Mouse (Mus musculus): Measurements from ENCODE around the gene Cyp24a1. TPM values are rescaled to one million over a fixed set of nuclear protein-coding genes. Genes with fewer than 3 reads are reported as not detected.

Cyp24a1 gene
- total and polyA plus RNA-seq, 3 experiments = 0.01 TPM; not detected in 2

GRCm38 (mm10) chr2:170507734-170508133 is 10.8 kb upstream of the Cyp24a1 start:
- peaks cover 6 to 15% of the 10 kb centered on the region in 2 experiments for H3K4me1 ChIP-seq (ENCODE audit: control insufficient read depth in 1 of 2, insufficient read depth in 2 of 2, low read length in 2 of 2)
- no peak overlapping the region for H3K27ac ChIP-seq (ENCODE audit: control insufficient read depth, low read depth, low read length)
- no peaks in the 10 kb centered on the region for H3K9me3 ChIP-seq (replicated peaks; ENCODE audit: insufficient read depth, low read length)
- H3K4me3 ChIP-seq (ENCODE audit: control insufficient read depth in 1 of 2, insufficient read depth in 1 of 2, low read depth in 2 of 2, low read length in 2 of 2) = no peak overlapping the region
- peaks cover 0 to 11% of the 10 kb centered on the region in 2 experiments; a peak in 2 of 4 replicates for H3K36me3 ChIP-seq (ENCODE audit: control insufficient read depth in 1 of 2, insufficient read depth in 2 of 2, low read length in 2 of 2)
- TF ChIP-seq RAD21 (IDR thresholded peaks at IDR 0.05; ENCODE audit: low read depth, low read length) (peak; percentile 95), ZC3H11A (IDR thresholded peaks at IDR 0.05; ENCODE audit: low read depth, low read length) (peak; percentile 86), MEF2A (IDR thresholded peaks at IDR 0.05; ENCODE audit: extremely low read depth, insufficient replicate concordance, low read depth, low read length, poor library complexity, severe bottlenecking) (no peak), UBTF (IDR thresholded peaks at IDR 0.05; ENCODE audit: borderline replicate concordance, insufficient read depth, low read depth, low read length) (no peak), SMC3 (IDR thresholded peaks at IDR 0.05; ENCODE audit: low read depth, low read length) (peak; percentile 93), CTCF (IDR thresholded peaks at IDR 0.05 in 2 of 3, conservative IDR thresholded peaks at IDR 0.05 in 1 of 3; ENCODE audit: control insufficient read depth in 1 of 3, insufficient read depth in 1 of 3, low read depth in 2 of 3, low read length in 3 of 3, poor library complexity in 1 of 3, severe bottlenecking in 1 of 3) (peak; percentile 70 to 95 (median 76)), SIN3A (IDR thresholded peaks at IDR 0.05; ENCODE audit: low read length) (peak; percentile 29; the same call in 1 of the 2 replicates)
- peak overlapping the region; percentile 8; the same call in 1 of the 2 replicates for H3K9ac ChIP-seq (ENCODE audit: control insufficient read depth, low read depth, low read length, poor library complexity, severe bottlenecking)
- DNase-seq (ENCODE audit: low read depth, low spot score) = peak; percentile 89
- no peaks in the 10 kb centered on the region for H3K27me3 ChIP-seq (ENCODE audit: control insufficient read depth in 1 of 2, insufficient read depth in 2 of 2, low read length in 2 of 2)
- H3K79me2 ChIP-seq (ENCODE audit: control insufficient read depth, insufficient read depth, low read length, poor library complexity) = peaks cover 16% of the 10 kb centered on the region

- DNase-seq (ENCODE audit: low read depth, low spot score) = peak; percentile 65
- H3K9me3 ChIP-seq (replicated peaks; ENCODE audit: insufficient read depth, low read length) = no peaks in the 10 kb centered on the region
- peak overlapping the region; percentile 65 for H3K9ac ChIP-seq (ENCODE audit: control insufficient read depth, low read depth, low read length, poor library complexity, severe bottlenecking)
- H3K36me3 ChIP-seq (ENCODE audit: control insufficient read depth in 1 of 2, insufficient read depth in 2 of 2, low read length in 2 of 2) = peaks cover 0 to 7% of the 10 kb centered on the region in 2 experiments; a peak in 2 of 4 replicates
- H3K4me3 ChIP-seq (ENCODE audit: control insufficient read depth in 1 of 2, insufficient read depth in 1 of 2, low read depth in 2 of 2, low read length in 2 of 2) = peak overlapping the region; percentile 49 to 51
- TF ChIP-seq CTCF (IDR thresholded peaks at IDR 0.05 in 2 of 3, conservative IDR thresholded peaks at IDR 0.05 in 1 of 3; ENCODE audit: control insufficient read depth in 1 of 3, insufficient read depth in 1 of 3, low read depth in 2 of 3, low read length in 3 of 3, poor library complexity in 1 of 3, severe bottlenecking in 1 of 3) (no peak), TBP (IDR thresholded peaks at IDR 0.05; ENCODE audit: low read depth, low read length) (0 out of 2 replicates have a peak, but pooled peaks have one; percentile 26), POLR2A (IDR thresholded peaks at IDR 0.05; ENCODE audit: control insufficient read depth in 1 of 2, insufficient read depth in 1 of 2, low read depth in 1 of 2, low read length in 2 of 2, poor library complexity in 1 of 2) (0 out of 4 replicates have a peak, but pooled peaks of 1 of the 2 experiments have one; percentile 17), UBTF (IDR thresholded peaks at IDR 0.05; ENCODE audit: borderline replicate concordance, insufficient read depth, low read depth, low read length) (no peak)
- peaks cover 3 to 12% of the 10 kb centered on the region in 2 experiments for H3K4me1 ChIP-seq (ENCODE audit: control insufficient read depth in 1 of 2, insufficient read depth in 2 of 2, low read length in 2 of 2)
- H3K27me3 ChIP-seq (ENCODE audit: control insufficient read depth in 1 of 2, insufficient read depth in 2 of 2, low read length in 2 of 2) = no peaks in the 10 kb centered on the region
- peak overlapping the region; percentile 54 for H3K27ac ChIP-seq (ENCODE audit: control insufficient read depth, low read depth, low read length)
- no peaks in the 10 kb centered on the region for H3K79me2 ChIP-seq (ENCODE audit: control insufficient read depth, insufficient read depth, low read length, poor library complexity)
These were observed 7.0 kb upstream of the Cyp24a1 start for GRCm38 (mm10) chr2:170503983-170504382.

GRCm38 (mm10) chr2:170503343-170503742 is 6.4 kb upstream of the Cyp24a1 start:
- peak overlapping the region; percentile 54 for H3K27ac ChIP-seq (ENCODE audit: control insufficient read depth, low read depth, low read length)
- H3K4me3 ChIP-seq (ENCODE audit: control insufficient read depth in 1 of 2, insufficient read depth in 1 of 2, low read depth in 2 of 2, low read length in 2 of 2) = peak overlapping the region; percentile 49 to 51
- H3K9ac ChIP-seq (ENCODE audit: control insufficient read depth, low read depth, low read length, poor library complexity, severe bottlenecking) = peak overlapping the region; percentile 65

More at GRCm38 (mm10) chr2:170503343-170503742, 6.4 kb upstream of the Cyp24a1 start:
- peak; percentile 69 for TF ChIP-seq GATA1 (IDR thresholded peaks at IDR 0.05; ENCODE audit: low read depth, low read length)
- TF ChIP-seq TCF12 (IDR thresholded peaks at IDR 0.05; ENCODE audit: low read depth, low read length) = no peak
- TF ChIP-seq EP300 (IDR thresholded peaks at IDR 0.05; ENCODE audit: low read depth in 1 of 2, low read length in 2 of 2) = peak; percentile 55 to 57; a peak in 2 of 4 replicates
- peak; percentile 39; the same call in 1 of the 2 replicates for TF ChIP-seq MXI1 (IDR thresholded peaks at IDR 0.05; ENCODE audit: low read depth, low read length)
- TF ChIP-seq CHD2 (IDR thresholded peaks at IDR 0.05; ENCODE audit: low read length) = no peak
- TF ChIP-seq NELFE (IDR thresholded peaks at IDR 0.05; ENCODE audit: low read depth, low read length) = peak; percentile 45; the same call in 1 of the 2 replicates
- TF ChIP-seq MAX (IDR thresholded peaks at IDR 0.05; ENCODE audit: low read length) = peak; percentile 42; the same call in 1 of the 2 replicates
- TF ChIP-seq SIN3A (IDR thresholded peaks at IDR 0.05; ENCODE audit: low read length) = peak; percentile 40; the same call in 1 of the 2 replicates
- TF ChIP-seq ZNF384 (IDR thresholded peaks at IDR 0.05; ENCODE audit: low read depth, low read length) = no peak
- TF ChIP-seq RCOR1 (IDR thresholded peaks at IDR 0.05; ENCODE audit: low read depth, low read length) = 0 out of 2 replicates have a peak, but pooled peaks have one; percentile 12
- 0 out of 2 replicates have a peak, but pooled peaks have one; percentile 17 for TF ChIP-seq MYC (IDR thresholded peaks at IDR 0.05; ENCODE audit: low read depth, low read length)
- TF ChIP-seq ETS1 (IDR thresholded peaks at IDR 0.05; ENCODE audit: low read depth, low read length) = peak; percentile 77
- TF ChIP-seq HCFC1 (IDR thresholded peaks at IDR 0.05; ENCODE audit: low read depth, low read length) = 0 out of 2 replicates have a peak, but pooled peaks have one; percentile 9
- TF ChIP-seq POLR2AphosphoS2 (IDR thresholded peaks at IDR 0.05; ENCODE audit: low read length) = no peak
- TF ChIP-seq USF1 (IDR thresholded peaks at IDR 0.05; ENCODE audit: low read depth, low read length) = no peak
- H3K79me2 ChIP-seq (ENCODE audit: control insufficient read depth, insufficient read depth, low read length, poor library complexity) = no peaks in the 10 kb centered on the region
- no peaks in the 10 kb centered on the region for H3K27me3 ChIP-seq (ENCODE audit: control insufficient read depth in 1 of 2, insufficient read depth in 2 of 2, low read length in 2 of 2)
- H3K36me3 ChIP-seq (ENCODE audit: control insufficient read depth in 1 of 2, insufficient read depth in 2 of 2, low read length in 2 of 2) = peaks cover 0 to 5% of the 10 kb centered on the region in 2 experiments; a peak in 2 of 4 replicates
- peaks cover 3 to 12% of the 10 kb centered on the region in 2 experiments for H3K4me1 ChIP-seq (ENCODE audit: control insufficient read depth in 1 of 2, insufficient read depth in 2 of 2, low read length in 2 of 2)
- DNase-seq (ENCODE audit: low read depth, low spot score) = peak; percentile 80
- H3K9me3 ChIP-seq (replicated peaks; ENCODE audit: insufficient read depth, low read length) = no peaks in the 10 kb centered on the region

Data from MEL (cell line).